Mouse (Mus musculus) gastrocnemius, postnatal 36 days (tissue): Measurements from ENCODE around the gene Myo1e. TPM values are rescaled to one million over a fixed set of nuclear protein-coding genes. Genes with fewer than 3 reads are reported as not detected.
"Not testable (repeated sequence)": the region's sequence is repeated elsewhere in the genome, so short reads cannot be mapped to it uniquely, and the experiment has no call there.

Experiments
- DNase-seq, 2 experiments: peaks; one replicate each; pipeline ENCODE4 v3.0.0; 2022
- intact Hi-C: fragments of 180-260 bp; cut with DNase I; formaldehyde crosslinking; loops from one replicate; pipeline ENCODE4 v1.15.1; 2025
- total RNA-seq, 2 experiments: library from RNA; stranded (reverse); gene quantifications; 2 replicates each; pipeline ENCODE4 v1.2.3; 2021

Gene Myo1e
- total RNA-seq, 2 experiments from 2014 or later: 7.0 to 8.4 TPM

GRCm38 (mm10) chr9:70248046-70248445, 40.9 kb downstream of the Myo1e start:
- intact Hi-C loops: no loop called here
- DNase-seq: peak in 1 of 2 experiments; percentile 10

GRCm38 (mm10) chr9:70248826-70249225, 41.7 kb downstream of the Myo1e start:
- intact Hi-C loops: no loop called here
- no peak for DNase-seq

- DNase-seq: peak in 1 of 2 experiments; percentile 24
- intact Hi-C loops: no loop called here
These were observed 42.9 kb downstream of the Myo1e start for GRCm38 (mm10) chr9:70249881-70250681.

GRCm38 (mm10) chr9:70251441-70251985, 44.4 kb downstream of the Myo1e start:
- intact Hi-C loops: no loop called here
- peak in 1 of 2 experiments; percentile 18 for DNase-seq

- no peak for DNase-seq
- intact Hi-C loops: no loop called here
These were observed 45.9 kb downstream of the Myo1e start for GRCm38 (mm10) chr9:70253016-70253415.

GRCm38 (mm10) chr9:70255005-70255404, 47.9 kb downstream of the Myo1e start:
- intact Hi-C loops: no loop called here
- no peak for DNase-seq

- intact Hi-C loops: not testable (repeated sequence)
These were observed 48.9 kb downstream of the Myo1e start for GRCm38 (mm10) chr9:70256027-70256426.

GRCm38 (mm10) chr9:70257289-70258101, 50.3 kb downstream of the Myo1e start:
- DNase-seq: no peak
- intact Hi-C loops: no loop called here

More at GRCm38 (mm10) chr9:70256027-70256426, 48.9 kb downstream of the Myo1e start:
- DNase-seq: not testable (repeated sequence)

- DNase-seq: no peak
These were observed 53.2 kb downstream of the Myo1e start for GRCm38 (mm10) chr9:70260324-70260841.

GRCm38 (mm10) chr9:70261646-70262045, 54.5 kb downstream of the Myo1e start:
- no peak for DNase-seq
- intact Hi-C loops: loop anchor here (5.0 kb wide), 1 partner anchor 51 kb away; no protein-coding TSS in a partner anchor

More at GRCm38 (mm10) chr9:70260324-70260841, 53.2 kb downstream of the Myo1e start:
- intact Hi-C loops: loop anchor here (5.0 kb wide), 1 partner anchor 52 kb away; no protein-coding TSS in a partner anchor

- no peak for DNase-seq
- intact Hi-C loops: loop anchor here (5.0 kb wide), 1 partner anchor 49 kb away; no protein-coding TSS in a partner anchor
These were observed 56.0 kb downstream of the Myo1e start for GRCm38 (mm10) chr9:70263134-70263533.

GRCm38 (mm10) chr9:70263735-70264134, 56.6 kb downstream of the Myo1e start:
- DNase-seq: peak in 1 of 2 experiments; percentile 49
- intact Hi-C loops: loop anchor here (5.0 kb wide), 1 partner anchor 49 kb away; no protein-coding TSS in a partner anchor

- no peak for DNase-seq
- intact Hi-C loops: no loop called here
These were observed 58.4 kb downstream of the Myo1e start for GRCm38 (mm10) chr9:70265513-70265912.

- DNase-seq: no peak
- intact Hi-C loops: no loop called here
These were observed 59.0 kb downstream of the Myo1e start for GRCm38 (mm10) chr9:70266186-70266585.

GRCm38 (mm10) chr9:70267108-70267507, 60.0 kb downstream of the Myo1e start:
- no peak for DNase-seq
- intact Hi-C loops: no loop called here

- no peak for DNase-seq
- intact Hi-C loops: no loop called here
These were observed 62.2 kb downstream of the Myo1e start for GRCm38 (mm10) chr9:70269349-70269748.

- no peak for DNase-seq
- intact Hi-C loops: no loop called here
These were observed 63.3 kb downstream of the Myo1e start for GRCm38 (mm10) chr9:70270468-70270867.

GRCm38 (mm10) chr9:70271137-70271536, 64.0 kb downstream of the Myo1e start:
- intact Hi-C loops: no loop called here

GRCm38 (mm10) chr9:70271631-70272030, 64.5 kb downstream of the Myo1e start:
- intact Hi-C loops: no loop called here
- DNase-seq: no peak

More at GRCm38 (mm10) chr9:70271137-70271536, 64.0 kb downstream of the Myo1e start:
- DNase-seq: no peak

- intact Hi-C loops: no loop called here
These were observed 66.9 kb downstream of the Myo1e start for GRCm38 (mm10) chr9:70274071-70274470.

More at GRCm38 (mm10) chr9:70274071-70274470, 66.9 kb downstream of the Myo1e start:
- no peak for DNase-seq
